Mouse (Mus musculus): ENCODE measurements around the gene Chrne.

Chrne gene

GRCm38 (mm10) chr11:70619101-70619500 is at the start of gene Chrne:
TSS of gene Chrne (minus strand) at chr11:70619216.
- in situ Hi-C loops (cut with MboI, MseI), result loop anchor here (10.0 kb wide), 1 partner anchor 94 kb away; the partner anchor contains the start of gene Psmb6

GRCm38 (mm10) chr11:70668335-70668770 is 49.3 kb upstream of the Chrne start:
- in situ Hi-C loops (cut with MboI, MseI), result loop anchor here (25.0 kb wide), 1 partner anchor 1256 kb away; the partner anchor contains the start of gene Kdm6b

- in situ Hi-C loops (cut with MboI, MseI), result loop anchor here (25.0 kb wide), 1 partner anchor 1255 kb away; the partner anchor contains the start of gene Kdm6b
These were observed 48.5 kb upstream of the Chrne start for GRCm38 (mm10) chr11:70667271-70668150.

GRCm38 (mm10) chr11:70666687-70667086 is 47.7 kb upstream of the Chrne start:
- in situ Hi-C loops (cut with MboI, MseI), result loop anchor here (25.0 kb wide), 1 partner anchor 1254 kb away; the partner anchor contains the start of gene Kdm6b

GRCm38 (mm10) chr11:70664741-70665140 is 45.7 kb upstream of the Chrne start:
- in situ Hi-C loops (cut with MboI, MseI), result loop anchor here (25.0 kb wide), 1 partner anchor 1252 kb away; the partner anchor contains the start of gene Kdm6b

GRCm38 (mm10) chr11:70663957-70664356 is 44.9 kb upstream of the Chrne start:
- in situ Hi-C loops (cut with MboI, MseI), result loop anchor here (25.0 kb wide), 1 partner anchor 1252 kb away; the partner anchor contains the start of gene Kdm6b

GRCm38 (mm10) chr11:70663101-70663500 is 44.1 kb upstream of the Chrne start:
- in situ Hi-C loops (cut with MboI, MseI), result loop anchor here (25.0 kb wide), 1 partner anchor 1251 kb away; the partner anchor contains the start of gene Kdm6b

- in situ Hi-C loops (cut with MboI, MseI), result loop anchor here (25.0 kb wide), 1 partner anchor 1248 kb away; the partner anchor contains the start of gene Kdm6b
These were observed 41.6 kb upstream of the Chrne start for GRCm38 (mm10) chr11:70660571-70660970.

- in situ Hi-C loops (cut with MboI, MseI), result loop anchor here (25.0 kb wide), 1 partner anchor 1247 kb away; the partner anchor contains the start of gene Kdm6b
These were observed 39.9 kb upstream of the Chrne start for GRCm38 (mm10) chr11:70658942-70659341.

GRCm38 (mm10) chr11:70658521-70658920 is 39.5 kb upstream of the Chrne start:
- in situ Hi-C loops (cut with MboI, MseI), result loop anchor here (25.0 kb wide), 1 partner anchor 1246 kb away; the partner anchor contains the start of gene Kdm6b

- in situ Hi-C loops (cut with MboI, MseI), result loop anchor here (25.0 kb wide), 1 partner anchor 1246 kb away; the partner anchor contains the start of gene Kdm6b
These were observed 39.0 kb upstream of the Chrne start for GRCm38 (mm10) chr11:70657991-70658390.

GRCm38 (mm10) chr11:70657573-70657972 is 38.6 kb upstream of the Chrne start:
- in situ Hi-C loops (cut with MboI, MseI), result loop anchor here (25.0 kb wide), 1 partner anchor 1245 kb away; the partner anchor contains the start of gene Kdm6b

GRCm38 (mm10) chr11:70656964-70657363 is 37.9 kb upstream of the Chrne start, which contains the start of gene Eno3:
TSS of gene Eno3 (plus strand) at chr11:70657202.
- in situ Hi-C loops (cut with MboI, MseI), result loop anchor here (25.0 kb wide), 1 partner anchor 1245 kb away; the partner anchor contains the start of gene Kdm6b

GRCm38 (mm10) chr11:70656456-70656927 is 37.5 kb upstream of the Chrne start:
- in situ Hi-C loops (cut with MboI, MseI), result loop anchor here (25.0 kb wide), 1 partner anchor 1244 kb away; the partner anchor contains the start of gene Kdm6b

- in situ Hi-C loops (cut with MboI, MseI), result loop anchor here (25.0 kb wide), 1 partner anchor 1244 kb away; the partner anchor contains the start of gene Kdm6b
These were observed 36.8 kb upstream of the Chrne start for GRCm38 (mm10) chr11:70655571-70656455.

GRCm38 (mm10) chr11:70654923-70655570 is 36.0 kb upstream of the Chrne start:
- in situ Hi-C loops (cut with MboI, MseI), result loop anchor here (5.0 to 25.0 kb wide), 2 partner anchors 47 to 1243 kb away; partner anchors contain the start of genes Inca1, Kdm6b and Kif1c

- in situ Hi-C loops (cut with MboI, MseI), result loop anchor here (5.0 to 25.0 kb wide), 2 partner anchors 48 to 1242 kb away; partner anchors contain the start of genes Inca1, Kdm6b and Kif1c
These were observed 35.3 kb upstream of the Chrne start, which contains the start of gene Pfn1 for GRCm38 (mm10) chr11:70654198-70654922. TSS of gene Pfn1 (minus strand) at chr11:70654644.

- in situ Hi-C loops (cut with MboI, MseI), result loop anchor here (5.0 to 25.0 kb wide), 2 partner anchors 49 to 1241 kb away; partner anchors contain the start of genes Inca1, Kdm6b and Kif1c
These were observed 34.6 kb upstream of the Chrne start for GRCm38 (mm10) chr11:70653345-70654197.
